Mouse (Mus musculus): ENCODE measurements at regions not wholly inside any gene's neighbourhood (a gene's known extent, or its start where the extent isn't known, plus 50 kb on each side); places are given as distances from the start of the nearest gene placed in this dataset.

DNA sequence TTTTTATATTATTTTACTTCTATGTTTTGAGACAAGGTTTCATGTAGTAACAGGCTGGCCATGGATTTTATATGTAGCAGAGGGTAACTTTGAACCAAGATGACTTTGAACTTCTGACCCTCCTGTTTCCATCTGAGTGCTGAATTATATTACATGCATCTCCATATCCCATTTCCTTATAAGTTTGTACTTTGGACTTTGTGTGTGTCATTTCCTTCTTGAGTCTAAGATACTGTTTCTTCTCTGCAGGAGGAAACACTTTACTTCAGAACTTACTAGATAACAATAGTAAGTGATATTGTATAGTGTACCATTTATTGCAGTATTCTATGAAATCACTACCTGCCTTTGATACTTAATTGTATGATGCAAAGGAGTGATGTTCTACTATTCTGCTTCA is 486.9 kb downstream of the Gm37988 start:
- H3K9ac ChIP-seq = no peak overlapping the region
- H3K27me3 ChIP-seq (ENCODE audit: control insufficient read depth, insufficient read depth, low read length) = no peaks in the 10 kb centered on the region
- H3K36me3 ChIP-seq (replicated peaks; ENCODE audit: control insufficient read depth, insufficient read depth) = no peaks in the 10 kb centered on the region

DNA sequence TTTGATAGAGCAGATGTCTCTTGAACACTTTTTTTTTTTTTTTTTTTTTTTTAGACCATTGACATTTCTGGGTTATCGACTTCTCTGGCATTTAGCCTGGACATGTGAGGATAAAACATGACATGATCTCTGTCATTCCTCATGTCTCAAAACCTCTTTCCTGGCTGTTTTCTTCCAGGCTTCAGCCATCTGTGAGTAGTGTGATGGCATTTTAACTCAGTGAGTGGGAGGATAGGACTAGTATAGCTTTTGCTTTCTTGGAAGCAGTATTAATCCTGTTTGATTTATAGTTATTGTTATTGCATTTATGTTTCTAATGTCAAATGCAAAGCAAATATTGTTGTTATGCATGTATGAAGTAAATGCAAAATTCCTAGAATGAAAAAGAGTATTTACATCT is 489.9 kb downstream of the Gm37988 start:
- WGBS = 97% methylated on average over 1 of the region's 1 CpGs
- H3K27ac ChIP-seq = no peak overlapping the region
- no peaks in the 10 kb centered on the region for H3K4me1 ChIP-seq (replicated peaks; ENCODE audit: control insufficient read depth, insufficient read depth, low read length)
- ATAC-seq (ENCODE audit: low FRiP score) = no peak
- H3K4me3 ChIP-seq (replicated peaks; ENCODE audit: low read length) = no peak overlapping the region
- no peak for DNase-seq (ENCODE audit: low spot score)
- no peaks in the 10 kb centered on the region for H3K9me3 ChIP-seq (ENCODE audit: control insufficient read depth, low read length)
- H3K36me3 ChIP-seq (replicated peaks; ENCODE audit: control insufficient read depth, insufficient read depth) = no peaks in the 10 kb centered on the region
- H3K27me3 ChIP-seq (ENCODE audit: control insufficient read depth, insufficient read depth, low read length) = no peaks in the 10 kb centered on the region
- H3K9ac ChIP-seq = no peak overlapping the region
- H3K4me2 ChIP-seq (replicated peaks) = no peak overlapping the region

More for the DNA sequence above, 486.9 kb downstream of the Gm37988 start:
- no peaks in the 10 kb centered on the region for H3K4me1 ChIP-seq (replicated peaks; ENCODE audit: control insufficient read depth, insufficient read depth, low read length)
- ATAC-seq (ENCODE audit: low FRiP score) (no peak), DNase-seq (ENCODE audit: low spot score) (no peak)
- no peak overlapping the region for H3K27ac ChIP-seq
- H3K4me3 ChIP-seq (replicated peaks; ENCODE audit: low read length) = no peak overlapping the region
- no peak overlapping the region for H3K4me2 ChIP-seq (replicated peaks)
- H3K9me3 ChIP-seq (ENCODE audit: control insufficient read depth, low read length) = no peaks in the 10 kb centered on the region

DNA sequence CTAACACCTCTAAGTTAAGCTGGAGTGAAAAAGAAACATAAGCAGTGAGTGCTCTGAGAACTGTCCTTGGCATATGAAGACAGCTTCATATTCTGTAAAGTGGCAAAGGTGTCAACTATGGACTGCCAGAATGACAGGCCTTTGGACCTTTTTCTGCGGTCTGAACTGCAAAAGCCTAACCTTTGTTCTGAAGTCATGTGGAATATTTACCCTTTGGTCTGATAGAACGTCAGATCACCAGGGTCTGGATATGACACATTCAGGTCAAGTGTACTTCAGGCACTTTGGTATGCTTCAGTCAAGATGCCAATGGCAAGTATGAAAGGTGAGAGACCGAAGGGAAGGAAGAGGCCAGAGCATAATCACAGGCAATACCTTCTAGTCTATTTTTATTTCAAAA is 504.0 kb downstream of the Gm37988 start:
- DNase-seq (ENCODE audit: low spot score) (no peak), ATAC-seq (ENCODE audit: low FRiP score) (no peak)
- 86% methylated on average over 3 of the region's 3 CpGs for WGBS
- Histone ChIP-seq H3K9me3 (ENCODE audit: control insufficient read depth, low read length) (0 out of 2 replicates have a peak, but pooled peaks cover 4% of the 10 kb centered on the region), H3K36me3 (replicated peaks; ENCODE audit: control insufficient read depth, insufficient read depth) (no peaks in the 10 kb centered on the region), H3K4me1 (replicated peaks; ENCODE audit: control insufficient read depth, insufficient read depth, low read length) (no peaks in the 10 kb centered on the region), H3K27ac (no peak overlapping the region), H3K9ac (no peak overlapping the region), H3K27me3 (ENCODE audit: control insufficient read depth, insufficient read depth, low read length) (no peaks in the 10 kb centered on the region), H3K4me3 (replicated peaks; ENCODE audit: low read length) (no peak overlapping the region), H3K4me2 (replicated peaks) (no peak overlapping the region)

DNA sequence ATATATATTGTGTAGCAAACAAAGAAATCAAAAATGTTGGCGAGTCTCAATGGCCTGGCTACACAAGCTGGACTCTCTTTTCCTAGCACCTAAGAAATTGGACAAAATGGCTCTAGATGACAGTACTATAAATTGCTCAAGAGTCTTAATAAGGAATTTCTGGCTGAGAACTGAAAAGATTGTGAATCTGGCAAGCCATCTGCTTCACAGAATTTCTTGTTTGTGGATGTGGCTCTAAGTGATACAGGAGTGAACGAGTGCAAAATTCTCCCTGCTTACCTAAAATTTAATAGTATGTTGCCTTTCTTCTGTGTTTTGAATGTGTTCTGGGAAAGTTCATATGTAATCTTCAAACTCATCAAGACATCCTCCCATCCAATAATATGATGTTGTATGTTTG is 508.1 kb downstream of the Gm37988 start:
- Histone ChIP-seq H3K9me3 (ENCODE audit: control insufficient read depth, low read length) (no peaks in the 10 kb centered on the region), H3K9ac (no peak overlapping the region), H3K27ac (no peak overlapping the region), H3K4me1 (replicated peaks; ENCODE audit: control insufficient read depth, insufficient read depth, low read length) (no peaks in the 10 kb centered on the region), H3K4me2 (replicated peaks) (no peak overlapping the region), H3K27me3 (ENCODE audit: control insufficient read depth, insufficient read depth, low read length) (no peaks in the 10 kb centered on the region), H3K4me3 (replicated peaks; ENCODE audit: low read length) (no peak overlapping the region), H3K36me3 (replicated peaks; ENCODE audit: control insufficient read depth, insufficient read depth) (no peaks in the 10 kb centered on the region)
- no peak for DNase-seq (ENCODE audit: low spot score)
- ATAC-seq (ENCODE audit: low FRiP score) = no peak
- 89% methylated on average over 2 of the region's 2 CpGs for WGBS

DNA sequence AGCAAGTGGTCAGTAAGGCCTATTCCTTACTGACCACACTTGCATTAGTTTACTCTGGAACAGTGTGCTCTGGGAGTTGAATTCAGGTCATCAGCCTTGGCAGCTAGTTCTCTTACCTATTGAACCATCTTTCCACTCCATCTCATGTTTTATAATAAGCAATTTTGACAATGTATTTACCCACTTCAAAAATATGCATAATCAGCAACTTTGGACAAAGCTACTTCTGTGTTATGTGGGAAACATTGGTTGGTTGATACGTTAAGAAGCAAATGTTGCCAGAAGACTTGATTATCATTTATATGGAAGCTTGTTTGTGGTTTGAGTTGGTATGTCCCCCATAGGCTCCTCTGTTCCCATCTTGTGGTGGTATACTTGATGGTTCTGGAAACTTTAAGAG is 509.4 kb downstream of the Gm37988 start:
- H3K36me3 ChIP-seq (replicated peaks; ENCODE audit: control insufficient read depth, insufficient read depth) = no peaks in the 10 kb centered on the region
- DNase-seq (ENCODE audit: low spot score) = no peak

DNA sequence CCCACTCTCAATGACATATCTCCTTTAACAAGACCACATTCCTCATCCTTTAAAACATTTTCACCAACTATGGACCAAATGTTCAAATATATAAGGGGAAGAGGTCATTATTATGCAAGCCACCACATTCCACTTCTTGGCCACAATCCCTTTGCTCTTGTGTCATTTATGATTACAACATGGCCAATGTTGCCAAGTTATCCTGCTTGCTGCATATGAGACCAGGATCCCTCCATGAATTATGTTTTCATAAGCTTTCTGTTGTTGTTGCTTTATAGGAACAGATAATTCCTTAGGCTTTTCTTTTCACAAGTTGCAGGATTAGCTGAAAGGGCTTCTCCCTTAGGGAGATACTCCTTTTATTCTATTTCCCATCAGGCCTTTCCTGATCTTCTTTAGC is 518.6 kb downstream of the Gm37988 start:
- no peak overlapping the region for H3K9ac ChIP-seq
- 0 out of 2 replicates have a peak, but pooled peaks cover 5% of the 10 kb centered on the region for H3K9me3 ChIP-seq (ENCODE audit: control insufficient read depth, low read length)
- DNase-seq (ENCODE audit: low spot score) (no peak), ATAC-seq (ENCODE audit: low FRiP score) (no peak)
- H3K4me1 ChIP-seq (replicated peaks; ENCODE audit: control insufficient read depth, insufficient read depth, low read length) = no peaks in the 10 kb centered on the region
- no peak overlapping the region for H3K4me2 ChIP-seq (replicated peaks)
- no peak overlapping the region for H3K4me3 ChIP-seq (replicated peaks; ENCODE audit: low read length)
- H3K27me3 ChIP-seq (ENCODE audit: control insufficient read depth, insufficient read depth, low read length) = no peaks in the 10 kb centered on the region
- no peak overlapping the region for H3K27ac ChIP-seq
- H3K36me3 ChIP-seq (replicated peaks; ENCODE audit: control insufficient read depth, insufficient read depth) = no peaks in the 10 kb centered on the region

More for the DNA sequence above, 509.4 kb downstream of the Gm37988 start:
- no peak overlapping the region for H3K4me3 ChIP-seq (replicated peaks; ENCODE audit: low read length)
- no peaks in the 10 kb centered on the region for H3K4me1 ChIP-seq (replicated peaks; ENCODE audit: control insufficient read depth, insufficient read depth, low read length)
- no peak overlapping the region for H3K9ac ChIP-seq
- ATAC-seq (ENCODE audit: low FRiP score) = no peak
- no peaks in the 10 kb centered on the region for H3K9me3 ChIP-seq (ENCODE audit: control insufficient read depth, low read length)
- H3K4me2 ChIP-seq (replicated peaks) = no peak overlapping the region
- no peaks in the 10 kb centered on the region for H3K27me3 ChIP-seq (ENCODE audit: control insufficient read depth, insufficient read depth, low read length)
- WGBS = 84% methylated on average over 1 of the region's 1 CpGs
- no peak overlapping the region for H3K27ac ChIP-seq
